Mouse (Mus musculus): Measurements from ENCODE around the gene Mapk8ip2. TPM values are rescaled to one million over a fixed set of nuclear protein-coding genes. Genes with fewer than 3 reads are reported as not detected.

Gene Mapk8ip2
- polyA plus RNA-seq, 1 experiment from 2014 or later, result 2.5 TPM

DNA sequence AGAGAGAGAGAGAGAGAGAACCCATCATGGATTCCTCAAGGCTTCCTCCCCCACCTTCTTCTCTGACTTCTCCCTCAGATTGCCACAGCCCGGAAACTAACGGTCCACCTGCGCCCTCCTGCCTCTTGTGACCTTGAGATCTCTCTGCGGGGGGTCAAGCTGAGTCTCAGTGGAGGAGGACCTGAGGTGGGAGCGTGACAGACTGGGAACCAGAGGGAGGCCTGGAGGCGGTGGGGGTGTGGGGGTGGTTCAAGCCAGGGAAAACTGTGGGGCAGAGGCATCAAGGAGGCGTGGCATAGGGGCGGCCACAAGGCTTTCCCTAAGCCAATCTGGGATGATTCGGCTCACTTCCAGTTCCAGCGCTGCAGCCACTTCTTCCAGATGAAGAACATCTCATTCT, 6.6 kb downstream of the Mapk8ip2 start:
- H3K36me3 ChIP-seq, result no peaks in the 10 kb centered on the region
- no peak overlapping the region for H3K27ac ChIP-seq
- 72% methylated on average over 10 of the region's 10 CpGs for WGBS

DNA sequence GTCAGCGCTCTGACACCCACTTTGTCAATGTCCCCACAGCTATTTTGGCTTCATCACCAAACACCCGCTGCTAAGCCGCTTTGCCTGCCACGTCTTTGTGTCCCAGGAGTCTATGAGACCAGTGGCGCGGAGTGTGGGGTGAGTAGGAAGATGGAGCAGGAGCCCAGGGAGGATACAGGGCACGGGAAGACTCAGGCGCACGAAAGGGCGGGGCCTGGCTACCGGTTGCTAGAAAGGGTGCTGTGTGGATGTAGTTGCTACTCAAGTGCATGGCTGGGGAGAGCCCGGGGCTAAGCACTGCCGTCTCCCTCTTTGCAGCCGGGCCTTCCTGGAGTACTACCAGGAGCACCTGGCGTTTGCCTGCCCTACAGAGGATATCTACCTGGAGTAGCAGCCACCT, 7.6 kb downstream of the Mapk8ip2 start:
- Histone ChIP-seq H3K4me3 (no peak overlapping the region), H3K27ac (no peak overlapping the region), H3K36me3 (no peaks in the 10 kb centered on the region), H3K4me1 (peaks cover 7% of the 10 kb centered on the region; the same call in 1 of the 2 replicates), H3K9me3 (replicated peaks) (no peaks in the 10 kb centered on the region), H3K27me3 (ENCODE audit: low read depth, poor library complexity, severe bottlenecking) (0 out of 2 replicates have a peak, but pooled peaks cover 5% of the 10 kb centered on the region)
- 77% methylated on average over 15 of the region's 15 CpGs for WGBS
- no peak for DNase-seq (ENCODE audit: low spot score)

More for the DNA sequence above, 6.6 kb downstream of the Mapk8ip2 start:
- Histone ChIP-seq H3K27me3 (ENCODE audit: low read depth, poor library complexity, severe bottlenecking) (peaks cover 14% of the 10 kb centered on the region; the same call in 1 of the 2 replicates), H3K9me3 (replicated peaks) (no peaks in the 10 kb centered on the region), H3K4me3 (no peak overlapping the region), H3K4me1 (peaks cover 6% of the 10 kb centered on the region; the same call in 1 of the 2 replicates)
- DNase-seq (ENCODE audit: low spot score), result no peak

DNA sequence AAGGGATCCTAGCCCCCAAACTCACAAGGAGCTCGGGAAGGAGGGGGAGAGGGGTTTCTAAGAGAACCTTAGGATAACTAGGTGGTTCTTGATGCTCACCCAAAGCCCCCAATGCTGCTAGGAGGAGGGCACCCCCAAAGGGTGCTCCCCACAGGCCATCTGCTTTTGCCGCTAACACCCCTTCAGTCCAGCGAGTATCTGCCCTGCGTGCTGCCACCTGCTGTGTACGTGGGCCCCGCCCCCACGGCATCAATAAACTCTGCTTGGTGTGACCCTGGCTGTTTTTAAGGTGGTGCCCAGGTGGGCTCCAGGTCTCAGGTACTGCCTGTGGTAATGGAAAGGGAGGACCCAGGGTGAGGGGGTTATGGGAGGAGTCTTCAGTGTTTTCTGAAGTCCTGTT, 8.5 kb downstream of the Mapk8ip2 start:
- Histone ChIP-seq H3K36me3 (no peaks in the 10 kb centered on the region), H3K4me1 (peaks cover 7% of the 10 kb centered on the region; the same call in 1 of the 2 replicates), H3K9me3 (replicated peaks) (no peaks in the 10 kb centered on the region), H3K27me3 (ENCODE audit: low read depth, poor library complexity, severe bottlenecking) (no peaks in the 10 kb centered on the region), H3K4me3 (no peak overlapping the region), H3K27ac (no peak overlapping the region)
- WGBS, result 81% methylated on average over 7 of the region's 7 CpGs
- DNase-seq (ENCODE audit: low spot score), result no peak

DNA sequence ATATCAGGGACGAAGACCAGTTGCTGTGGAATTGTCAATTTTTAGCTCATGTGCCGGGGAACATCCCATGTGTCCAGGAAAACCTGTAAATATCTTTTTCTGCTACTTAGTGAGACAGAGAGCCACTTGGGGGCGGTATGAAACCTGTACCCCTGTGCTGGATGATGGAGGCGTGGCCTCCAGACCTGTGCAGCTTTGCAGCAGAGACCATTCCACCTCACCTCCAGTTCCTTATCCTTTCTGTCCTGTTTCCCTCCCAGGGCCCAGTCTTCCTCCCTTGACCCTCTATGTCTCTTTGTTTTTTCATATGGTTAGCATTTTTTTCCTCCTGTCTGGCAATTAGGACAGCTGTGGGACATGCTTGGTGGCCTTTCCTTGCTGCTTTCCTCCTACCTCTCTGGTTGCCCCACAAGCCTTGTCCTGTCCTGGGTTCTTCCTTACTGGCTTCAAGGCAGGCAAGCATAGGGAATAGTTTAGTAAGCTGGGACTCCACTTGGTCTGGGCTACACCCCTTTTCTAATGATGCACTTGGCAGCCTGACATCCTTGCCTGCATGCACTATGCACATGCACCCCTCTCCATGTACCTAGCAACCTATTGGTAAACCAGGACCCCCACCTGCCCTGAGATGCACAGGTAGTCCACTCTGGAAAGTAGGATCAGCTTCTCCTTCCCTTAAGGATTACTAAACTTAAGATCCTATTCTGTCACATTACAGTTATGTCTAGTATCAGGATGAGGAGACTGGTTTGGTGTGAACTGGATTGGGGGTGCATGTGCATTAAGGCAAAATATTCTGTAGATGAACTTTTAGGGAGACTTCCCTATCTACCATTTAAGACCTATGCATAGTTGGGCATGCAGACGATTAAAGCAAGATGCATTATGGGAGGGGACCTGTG, 9.9 kb downstream of the Mapk8ip2 start:
- 62% methylated on average over 5 of the region's 5 CpGs for WGBS
- H3K4me3 ChIP-seq, result no peak overlapping the region
- no peak for DNase-seq (ENCODE audit: low spot score)
- H3K9me3 ChIP-seq (replicated peaks), result no peaks in the 10 kb centered on the region
- no peaks in the 10 kb centered on the region for H3K36me3 ChIP-seq
- no peak overlapping the region for H3K27ac ChIP-seq
- peaks cover 7% of the 10 kb centered on the region; the same call in 1 of the 2 replicates for H3K4me1 ChIP-seq
- H3K27me3 ChIP-seq (ENCODE audit: low read depth, poor library complexity, severe bottlenecking), result no peaks in the 10 kb centered on the region

DNA sequence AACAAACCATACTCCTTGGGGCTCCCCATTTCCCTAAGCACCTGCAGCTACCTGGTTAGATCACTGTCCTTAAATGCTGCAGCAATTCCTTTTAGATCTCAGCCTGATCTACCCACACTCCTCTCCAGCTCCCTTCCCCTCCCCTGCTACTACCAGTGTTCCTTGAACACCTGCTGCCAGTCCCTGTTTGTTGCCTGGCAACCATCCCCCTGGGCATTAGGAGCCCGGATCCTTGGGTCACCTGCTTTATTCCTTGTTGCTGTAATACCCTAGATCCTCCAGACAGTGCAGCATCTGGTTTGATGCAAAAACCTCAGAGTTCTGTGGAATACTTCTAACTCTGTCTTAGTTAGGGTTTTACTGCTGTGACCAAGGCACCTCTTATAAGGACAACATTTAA, 11.3 kb downstream of the Mapk8ip2 start:
- no peak for DNase-seq (ENCODE audit: low spot score)
- H3K27me3 ChIP-seq (ENCODE audit: low read depth, poor library complexity, severe bottlenecking), result no peaks in the 10 kb centered on the region
- no peaks in the 10 kb centered on the region for H3K36me3 ChIP-seq
- H3K27ac ChIP-seq, result no peak overlapping the region
- WGBS, result 5% methylated on average over 1 of the region's 1 CpGs
- H3K4me3 ChIP-seq, result no peak overlapping the region
- H3K4me1 ChIP-seq, result peaks cover 7% of the 10 kb centered on the region; the same call in 1 of the 2 replicates
- H3K9me3 ChIP-seq (replicated peaks), result no peaks in the 10 kb centered on the region

DNA sequence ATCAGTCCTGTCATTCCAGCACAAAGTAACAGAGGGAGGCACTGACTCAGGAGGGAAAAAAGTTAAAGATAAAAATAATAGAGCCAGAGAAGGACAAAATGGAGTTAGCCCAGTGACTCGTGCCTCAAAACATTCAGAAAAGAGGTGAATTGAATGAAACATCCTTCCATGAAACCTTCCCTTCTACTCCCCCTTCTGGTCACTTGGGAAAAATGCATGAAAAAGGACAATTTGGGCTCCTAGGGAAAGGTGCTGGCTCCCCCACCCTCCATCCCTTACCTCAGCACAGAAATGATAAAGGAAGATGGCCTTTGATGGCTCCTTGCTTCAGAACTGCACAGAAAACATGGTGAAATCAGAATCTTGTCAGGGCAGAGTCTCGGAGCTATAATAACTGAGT, 14.9 kb downstream of the Mapk8ip2 start:
- H3K4me3 ChIP-seq, result no peak overlapping the region
- no peaks in the 10 kb centered on the region for H3K27me3 ChIP-seq (ENCODE audit: low read depth, poor library complexity, severe bottlenecking)
- WGBS, result 40% methylated on average over 2 of the region's 2 CpGs
- 0 out of 2 replicates have a peak, but pooled peaks cover 3% of the 10 kb centered on the region for H3K36me3 ChIP-seq
- H3K4me1 ChIP-seq, result peaks cover 5% of the 10 kb centered on the region; the same call in 1 of the 2 replicates
- DNase-seq (ENCODE audit: low spot score), result no peak
- H3K9me3 ChIP-seq (replicated peaks), result no peaks in the 10 kb centered on the region
- no peak overlapping the region for H3K27ac ChIP-seq

DNA sequence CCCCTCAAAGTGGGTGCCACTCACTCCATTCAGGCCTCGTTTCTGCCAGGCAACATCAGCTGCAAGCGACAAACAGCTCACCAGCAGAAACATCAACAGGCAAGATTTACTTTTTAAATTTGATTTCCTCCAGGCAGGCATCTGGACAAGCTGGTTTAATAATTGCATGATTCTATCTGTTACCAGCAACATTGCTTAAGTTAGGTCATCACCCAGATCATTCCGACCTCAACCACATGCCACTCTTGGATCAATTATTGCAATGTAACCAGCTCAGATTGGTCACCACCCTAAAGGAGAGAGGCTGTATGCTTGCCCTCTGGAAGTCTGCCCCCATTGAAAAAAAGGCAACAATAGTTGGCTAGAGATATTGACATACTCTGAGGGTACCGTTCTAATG, 17.8 kb downstream of the Mapk8ip2 start:
- peaks cover 7% of the 10 kb centered on the region for H3K4me1 ChIP-seq
- H3K27me3 ChIP-seq (ENCODE audit: low read depth, poor library complexity, severe bottlenecking), result no peaks in the 10 kb centered on the region
- H3K27ac ChIP-seq, result no peak overlapping the region
- DNase-seq (ENCODE audit: low spot score), result no peak
- WGBS, result 89% methylated on average over 4 of the region's 4 CpGs
- no peak overlapping the region for H3K4me3 ChIP-seq
- H3K9me3 ChIP-seq (replicated peaks), result no peaks in the 10 kb centered on the region
- 0 out of 2 replicates have a peak, but pooled peaks cover 3% of the 10 kb centered on the region for H3K36me3 ChIP-seq

DNA sequence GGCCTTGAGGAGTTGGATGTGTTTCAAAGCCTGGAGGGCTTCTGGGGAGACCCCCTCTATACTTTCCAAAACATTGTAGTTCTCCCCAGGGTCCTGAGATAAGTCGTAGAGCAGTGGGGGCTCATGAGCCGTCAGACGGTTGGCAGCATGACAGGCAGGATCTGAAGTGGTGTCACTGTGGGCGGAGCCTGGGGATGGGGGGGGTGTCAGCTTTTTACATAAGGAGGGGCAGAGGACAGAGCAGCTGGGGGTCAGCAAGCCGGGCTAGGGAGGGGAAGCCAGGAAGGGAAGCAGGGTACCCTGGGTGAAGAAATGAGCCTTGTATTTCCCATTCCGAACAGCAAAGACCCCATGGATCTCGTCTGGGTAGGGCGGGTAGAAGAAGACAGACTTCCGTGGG, 19.7 kb downstream of the Mapk8ip2 start:
- 0 out of 2 replicates have a peak, but pooled peaks cover 3% of the 10 kb centered on the region for H3K36me3 ChIP-seq
- H3K4me3 ChIP-seq, result no peak overlapping the region
- no peak overlapping the region for H3K27ac ChIP-seq
- H3K27me3 ChIP-seq (ENCODE audit: low read depth, poor library complexity, severe bottlenecking), result no peaks in the 10 kb centered on the region
- H3K9me3 ChIP-seq (replicated peaks), result no peaks in the 10 kb centered on the region
- DNase-seq (ENCODE audit: low spot score), result no peak
- WGBS, result 86% methylated on average over 9 of the region's 9 CpGs
- H3K4me1 ChIP-seq, result peaks cover 15% of the 10 kb centered on the region

DNA sequence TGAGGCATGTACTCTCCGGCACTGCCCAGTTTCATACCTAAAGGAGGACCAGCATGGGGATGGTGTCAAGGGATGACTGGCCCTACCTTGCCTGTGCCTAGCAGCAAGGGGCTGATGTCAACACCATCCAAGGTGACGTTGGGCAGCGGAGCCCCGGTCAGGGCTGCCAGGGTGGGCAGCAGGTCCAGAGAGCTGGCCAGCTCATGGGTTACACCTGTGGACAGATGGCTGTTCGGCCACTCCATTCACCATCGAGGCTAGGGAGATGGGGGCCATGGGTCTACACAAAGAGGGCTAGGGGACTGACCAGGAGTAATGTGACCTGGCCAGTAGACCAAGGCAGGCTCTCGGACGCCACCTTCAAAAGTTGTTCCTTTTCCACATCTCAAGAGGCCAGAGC, 20.2 kb downstream of the Mapk8ip2 start:
- DNase-seq (ENCODE audit: low spot score), result no peak
- Histone ChIP-seq H3K36me3 (0 out of 2 replicates have a peak, but pooled peaks cover 3% of the 10 kb centered on the region), H3K27me3 (ENCODE audit: low read depth, poor library complexity, severe bottlenecking) (no peaks in the 10 kb centered on the region), H3K4me3 (no peak overlapping the region; the same call in 1 of the 2 replicates), H3K4me1 (peaks cover 15% of the 10 kb centered on the region), H3K27ac (no peak overlapping the region), H3K9me3 (replicated peaks) (no peaks in the 10 kb centered on the region)
- WGBS, result 97% methylated on average over 8 of the region's 8 CpGs

DNA sequence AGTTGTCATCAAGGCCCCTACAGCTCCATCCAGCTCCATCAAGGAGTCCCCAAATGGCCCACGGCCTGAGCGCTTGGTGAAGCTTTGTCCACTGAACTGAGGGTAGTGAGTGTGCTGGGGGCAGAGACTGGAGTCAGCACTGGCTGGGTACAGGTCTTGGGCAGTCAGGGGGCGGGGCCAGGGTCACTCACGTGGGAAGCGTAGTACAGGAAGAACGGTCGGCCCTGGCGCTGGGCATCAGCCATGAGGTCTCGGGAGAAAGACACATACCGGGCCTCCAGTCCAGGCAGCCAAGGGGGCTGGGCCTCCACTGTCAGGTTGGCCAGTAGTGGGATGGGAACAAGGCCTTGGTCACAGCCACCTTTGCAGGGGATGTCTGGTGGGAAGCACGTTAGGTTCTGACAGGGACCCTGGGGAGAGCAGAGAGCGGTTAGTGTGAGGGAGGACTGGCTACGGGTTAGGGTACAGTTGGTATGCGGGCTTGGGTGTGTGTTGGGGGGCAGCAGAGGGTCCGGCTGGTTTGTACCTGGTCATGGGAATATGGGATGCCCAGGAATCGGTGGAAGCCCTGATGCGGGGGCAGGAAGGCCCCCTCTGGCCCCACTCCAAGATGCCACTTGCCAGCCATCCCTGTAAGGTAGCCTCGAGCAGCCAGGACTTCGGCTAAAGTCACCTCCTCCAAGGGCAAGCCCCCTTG, 21.0 kb downstream of the Mapk8ip2 start:
- no peaks in the 10 kb centered on the region for H3K9me3 ChIP-seq (replicated peaks)
- no peak overlapping the region for H3K27ac ChIP-seq
- 0 out of 2 replicates have a peak, but pooled peaks cover 3% of the 10 kb centered on the region for H3K36me3 ChIP-seq
- H3K4me1 ChIP-seq, result peaks cover 15% of the 10 kb centered on the region
- H3K4me3 ChIP-seq, result peak overlapping the region; percentile 59; the same call in 1 of the 2 replicates
- no peaks in the 10 kb centered on the region for H3K27me3 ChIP-seq (ENCODE audit: low read depth, poor library complexity, severe bottlenecking)
- WGBS, result 92% methylated on average over 19 of the region's 19 CpGs
- no peak for DNase-seq (ENCODE audit: low spot score)

DNA sequence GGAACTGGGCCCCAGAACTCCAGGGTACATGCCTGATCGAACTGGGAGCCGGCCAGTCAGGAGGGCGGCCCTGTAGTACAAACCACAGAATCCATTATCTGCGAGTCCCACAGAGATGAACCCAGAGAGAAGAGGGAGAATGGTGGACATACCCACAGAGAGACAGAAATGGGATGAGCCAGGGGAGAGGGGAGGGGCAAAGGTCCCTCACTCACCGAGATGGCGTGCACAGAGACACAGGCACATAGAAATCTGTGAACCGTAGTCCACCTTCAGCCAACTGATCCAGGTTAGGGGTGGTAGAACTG, 21.5 kb downstream of the Mapk8ip2 start:
- DNase-seq (ENCODE audit: low spot score), result no peak
- 0 out of 2 replicates have a peak, but pooled peaks cover 3% of the 10 kb centered on the region for H3K36me3 ChIP-seq
- H3K27ac ChIP-seq, result no peak overlapping the region
- H3K27me3 ChIP-seq (ENCODE audit: low read depth, poor library complexity, severe bottlenecking), result no peaks in the 10 kb centered on the region
- no peaks in the 10 kb centered on the region for H3K9me3 ChIP-seq (replicated peaks)
- 86% methylated on average over 7 of the region's 7 CpGs for WGBS
- peak overlapping the region; percentile 59 for H3K4me3 ChIP-seq
- peaks cover 15% of the 10 kb centered on the region for H3K4me1 ChIP-seq

DNA sequence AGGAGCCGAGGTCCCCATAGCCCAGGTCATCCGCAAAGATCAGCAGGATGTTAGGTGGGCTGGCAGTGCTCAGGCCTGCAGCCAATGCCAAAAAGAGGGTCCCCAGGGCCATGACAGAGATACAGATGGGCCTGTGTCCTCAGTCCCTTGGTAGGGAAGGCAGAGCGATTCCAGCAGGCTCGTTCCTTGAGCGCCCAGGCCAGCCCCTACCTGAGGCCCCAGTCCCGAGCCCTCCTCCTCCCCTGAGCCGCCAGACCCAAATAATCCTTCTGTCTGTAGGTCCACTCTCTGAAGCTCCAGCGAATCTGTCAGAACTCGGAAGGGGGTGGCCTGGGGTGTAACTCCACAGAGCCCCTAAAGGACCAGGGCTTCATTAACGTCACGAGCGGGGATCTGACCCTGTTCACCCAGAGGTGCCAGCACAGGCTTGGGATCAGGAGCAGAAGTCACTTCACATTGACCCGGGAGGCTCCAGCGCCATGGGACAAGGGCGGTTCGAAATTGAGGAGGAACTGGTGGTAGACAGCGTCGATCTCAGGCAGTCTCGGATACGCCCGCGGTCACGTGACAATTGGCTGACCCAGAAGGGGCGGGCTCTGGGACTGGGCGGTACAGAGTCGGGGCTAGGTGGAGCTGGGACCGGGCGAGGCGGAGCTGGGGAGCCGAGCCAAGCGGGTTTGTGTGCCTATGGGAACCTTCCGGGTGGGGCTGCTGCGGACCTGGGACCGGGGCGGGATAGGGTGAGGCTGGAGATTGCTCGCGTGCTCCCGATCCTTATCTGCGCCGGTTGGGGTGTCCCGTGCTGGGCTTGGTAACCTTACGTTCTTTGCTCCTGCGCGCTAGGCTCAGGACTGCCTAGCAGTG, 22.1 kb downstream of the Mapk8ip2 start:
- WGBS, result 10% methylated on average over 44 of the region's 44 CpGs
- Histone ChIP-seq H3K4me1 (peaks cover 15% of the 10 kb centered on the region), H3K27me3 (ENCODE audit: low read depth, poor library complexity, severe bottlenecking) (no peaks in the 10 kb centered on the region), H3K9me3 (replicated peaks) (no peaks in the 10 kb centered on the region), H3K27ac (peak overlapping the region; percentile 83), H3K4me3 (peak overlapping the region; percentile 59), H3K36me3 (0 out of 2 replicates have a peak, but pooled peaks cover 3% of the 10 kb centered on the region)
- peak; percentile 90 for DNase-seq (ENCODE audit: low spot score)
